Mouse (Mus musculus) kidney, adult 9 months (tissue): ENCODE measurements around the gene Nudt2.

Experiments
- DNase-seq: peaks from one replicate; pipeline ENCODE4 v3.0.0; 2022

Gene Nudt2

DNA sequence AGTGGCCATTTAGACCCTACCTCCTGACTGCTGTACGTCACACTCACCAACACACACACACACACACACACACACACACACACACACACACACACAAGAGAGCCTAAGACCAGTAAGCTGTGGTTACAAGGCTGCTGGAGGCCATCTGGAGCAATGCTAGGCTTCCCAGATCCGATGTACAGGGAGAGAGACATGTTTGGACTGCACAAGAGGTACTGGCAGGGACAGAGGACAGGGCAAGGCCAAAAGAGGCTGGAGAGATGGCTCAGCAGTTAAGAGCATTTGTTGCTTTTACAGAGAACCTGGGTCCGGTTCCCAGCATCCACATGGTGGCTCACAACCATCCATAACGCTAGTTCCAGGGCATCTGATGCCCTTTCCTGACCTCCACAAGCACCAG, 30.1 kb downstream of the Nudt2 start:
- no peak for DNase-seq

DNA sequence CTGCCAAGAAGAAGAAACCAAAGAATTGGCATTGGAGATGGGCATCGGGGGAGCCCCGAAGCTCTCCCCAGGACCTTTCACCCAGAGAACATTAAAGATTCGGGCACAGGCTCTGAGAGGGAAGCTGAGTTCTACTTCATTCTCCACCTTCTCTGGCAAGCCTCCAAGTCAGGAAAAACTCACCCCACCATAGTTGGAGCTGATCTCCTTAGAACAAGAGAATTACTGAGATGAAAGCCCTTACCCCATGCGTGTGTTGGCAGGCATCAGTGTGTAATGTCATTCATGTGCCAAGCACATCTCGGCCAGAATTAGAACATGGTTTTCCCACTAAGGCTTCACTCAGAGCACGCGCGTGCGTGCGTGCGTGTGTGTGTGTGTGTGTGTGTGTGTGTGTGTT, 30.9 kb downstream of the Nudt2 start:
- peak; percentile 33 for DNase-seq

DNA sequence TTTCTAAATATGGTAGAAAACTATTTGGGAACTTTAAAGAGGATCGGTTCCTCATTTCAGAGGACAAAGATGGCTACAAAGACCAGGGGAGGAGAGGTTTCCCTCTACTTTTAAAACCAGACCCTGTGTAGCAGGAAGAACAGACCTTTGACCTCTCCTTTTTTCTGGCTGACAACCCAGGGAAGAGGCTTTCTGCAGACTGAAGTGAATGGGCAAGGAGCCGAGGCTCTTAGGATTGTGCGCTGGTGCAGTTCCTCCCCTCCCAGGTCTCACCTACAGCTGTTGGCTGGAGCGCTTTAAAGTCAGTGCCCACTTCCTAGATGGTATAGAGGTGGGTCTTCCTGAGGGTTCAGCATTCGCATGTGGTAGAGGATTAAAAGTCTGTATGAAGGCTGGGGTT, 32.1 kb downstream of the Nudt2 start:
- DNase-seq, result peak; percentile 86

DNA sequence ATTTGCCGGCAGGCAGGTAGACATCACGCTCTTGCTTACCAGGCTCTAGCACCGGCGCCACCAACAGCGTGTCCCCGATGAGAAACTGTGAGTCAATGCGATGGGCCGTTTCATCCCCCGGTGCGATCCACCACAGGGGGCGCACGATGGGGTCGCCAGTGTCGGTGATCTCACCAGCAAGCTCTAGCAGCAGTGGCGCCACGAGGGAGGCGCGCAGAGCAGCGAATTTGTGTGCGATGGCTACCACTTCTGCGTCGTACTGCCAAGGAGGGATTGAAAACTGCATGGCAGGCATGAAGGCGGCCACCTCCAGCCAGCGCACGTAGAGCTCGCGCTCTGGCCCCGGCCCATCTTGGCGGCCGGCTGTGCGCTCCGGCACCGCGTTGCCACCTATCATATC, 32.6 kb downstream of the Nudt2 start:
- DNase-seq, result no peak

DNA sequence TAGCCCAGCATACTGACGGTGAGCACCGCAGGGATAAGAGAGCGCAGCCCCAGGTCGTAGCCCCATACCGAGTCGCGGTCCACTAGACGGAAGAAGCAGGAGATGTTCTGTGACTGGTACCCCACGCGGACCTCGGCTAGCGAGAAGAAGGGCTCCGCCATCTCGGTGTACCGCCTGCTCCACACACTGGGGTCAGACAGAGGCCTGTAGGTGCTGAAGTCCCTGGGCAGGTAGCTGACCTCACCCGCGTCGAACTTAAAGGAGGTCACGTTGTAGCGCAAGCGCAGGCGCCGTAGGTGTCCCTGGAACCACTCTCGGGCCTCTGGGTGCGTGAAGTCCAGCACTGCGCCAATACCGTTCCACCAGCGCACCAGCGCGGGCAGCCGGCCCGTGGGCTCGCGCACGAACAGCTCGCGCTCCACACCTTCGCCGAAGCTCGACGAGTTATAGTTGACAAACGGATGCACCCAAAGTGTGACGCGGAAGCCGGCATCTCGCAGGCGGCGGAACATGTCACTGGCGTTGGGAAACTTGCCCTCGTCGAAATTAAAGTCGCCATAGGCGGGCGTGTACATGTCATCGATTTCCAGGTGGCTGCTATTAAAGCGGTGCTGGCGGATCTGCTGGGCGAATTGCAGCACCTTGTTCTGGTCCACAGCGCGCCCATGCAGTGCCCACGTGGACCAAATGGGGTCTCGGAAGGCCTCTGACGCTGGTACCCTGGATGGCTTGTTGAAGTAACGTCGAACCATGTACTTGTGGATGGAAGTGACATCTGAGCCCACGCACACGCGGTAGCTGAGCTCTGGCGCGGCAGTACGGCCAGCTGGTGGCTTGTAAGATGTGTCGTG, 33.3 kb downstream of the Nudt2 start:
- DNase-seq, result no peak

DNA sequence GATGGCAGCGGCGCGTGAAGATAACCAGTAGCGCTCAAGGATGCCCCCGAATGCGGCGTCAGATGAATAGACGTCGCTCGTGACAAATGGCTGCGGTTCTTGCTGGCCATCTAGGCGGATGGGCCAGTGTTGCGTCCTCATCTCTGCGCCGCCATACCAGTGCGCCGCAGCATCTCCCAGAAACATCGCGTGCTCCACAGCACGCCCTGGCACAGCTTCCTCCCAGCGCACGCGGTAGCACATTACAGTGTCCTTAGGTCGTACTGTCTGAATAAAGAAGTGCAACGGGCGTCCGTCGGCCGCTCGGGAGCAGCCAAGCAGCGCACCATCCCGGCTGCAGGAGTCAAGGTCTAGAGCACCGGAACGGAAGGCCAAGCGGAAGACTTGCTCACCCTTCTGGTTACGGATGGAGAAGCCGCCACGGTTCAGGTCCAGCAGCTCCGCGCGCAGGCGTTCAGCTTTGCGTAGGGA, 34.0 kb downstream of the Nudt2 start:
- DNase-seq, result peak; percentile 90

DNA sequence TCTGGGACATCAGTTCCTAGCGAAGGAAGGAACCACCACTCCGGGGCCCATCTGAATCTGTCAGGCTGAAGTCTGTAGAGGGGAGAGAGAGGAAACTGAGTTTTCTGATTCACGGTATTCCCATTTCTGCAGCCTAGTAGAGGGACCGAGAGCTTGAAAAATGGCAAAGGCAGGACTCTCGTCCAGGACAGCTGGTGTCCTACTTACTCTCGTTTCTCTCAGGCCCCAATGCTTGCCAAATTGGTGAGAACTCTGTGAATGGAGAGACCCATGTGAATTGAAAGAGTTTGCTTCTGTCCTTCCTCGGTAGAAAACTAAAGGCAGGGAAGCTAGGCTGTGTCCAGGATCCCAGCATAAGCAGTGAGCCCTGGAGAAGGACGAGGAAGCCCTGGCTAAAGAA, 34.7 kb downstream of the Nudt2 start:
- no peak for DNase-seq

DNA sequence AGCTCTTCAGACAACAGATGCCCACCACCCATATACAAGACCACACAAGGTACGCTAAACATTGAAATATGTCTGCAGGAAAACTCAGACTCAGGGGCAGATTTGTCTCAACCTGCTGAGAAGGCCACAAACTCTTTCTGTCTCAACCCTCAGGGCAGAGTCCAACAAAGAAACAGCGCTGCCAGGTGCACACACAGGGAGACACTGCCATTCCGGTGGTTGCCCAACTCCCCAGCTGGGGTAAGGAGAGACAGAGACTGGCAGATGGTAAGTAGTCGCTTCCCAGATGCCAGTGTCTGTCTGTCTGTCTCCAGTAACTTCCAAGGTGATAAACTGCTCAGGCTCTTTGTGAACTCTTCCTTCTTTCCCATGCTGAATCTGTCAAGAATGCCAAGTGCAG, 35.8 kb downstream of the Nudt2 start:
- DNase-seq, result peak; percentile 85

DNA sequence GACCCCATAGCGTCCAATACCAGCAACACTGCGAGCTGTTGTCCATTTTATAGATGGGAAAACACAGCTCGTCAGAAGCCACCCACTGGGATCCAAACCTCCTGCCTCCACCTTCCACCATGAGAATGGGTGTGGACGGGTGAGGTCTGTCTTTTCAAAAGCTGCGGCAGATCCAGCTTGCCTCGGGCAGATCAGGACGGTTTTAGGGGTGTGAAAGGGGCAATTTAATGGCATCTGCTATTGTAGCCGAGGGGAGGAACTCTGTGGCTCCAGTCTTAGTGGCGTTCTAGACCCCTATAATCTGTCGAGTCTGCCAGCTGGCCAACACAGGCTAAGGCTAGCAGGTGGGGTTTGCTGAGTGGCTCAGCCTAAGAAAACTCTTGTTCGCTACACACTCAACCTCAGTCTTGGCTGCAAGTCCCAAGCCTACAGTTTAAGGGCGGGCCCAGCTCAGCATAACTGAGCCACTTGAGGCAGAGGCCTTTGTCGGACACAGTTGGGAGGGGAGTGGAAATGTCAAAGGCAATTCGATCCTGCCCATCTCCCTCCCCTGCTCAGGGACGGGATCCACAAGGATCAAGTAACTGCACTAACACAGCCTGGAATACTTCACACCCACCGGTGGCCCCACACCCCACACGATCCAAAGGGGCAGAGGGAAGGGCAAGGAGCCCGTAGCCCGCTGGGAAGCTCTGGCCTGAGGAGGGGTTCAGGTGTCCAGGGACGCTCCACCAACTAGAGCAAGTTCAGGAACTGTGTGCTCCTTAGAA, 37.4 kb downstream of the Nudt2 start:
- no peak for DNase-seq

DNA sequence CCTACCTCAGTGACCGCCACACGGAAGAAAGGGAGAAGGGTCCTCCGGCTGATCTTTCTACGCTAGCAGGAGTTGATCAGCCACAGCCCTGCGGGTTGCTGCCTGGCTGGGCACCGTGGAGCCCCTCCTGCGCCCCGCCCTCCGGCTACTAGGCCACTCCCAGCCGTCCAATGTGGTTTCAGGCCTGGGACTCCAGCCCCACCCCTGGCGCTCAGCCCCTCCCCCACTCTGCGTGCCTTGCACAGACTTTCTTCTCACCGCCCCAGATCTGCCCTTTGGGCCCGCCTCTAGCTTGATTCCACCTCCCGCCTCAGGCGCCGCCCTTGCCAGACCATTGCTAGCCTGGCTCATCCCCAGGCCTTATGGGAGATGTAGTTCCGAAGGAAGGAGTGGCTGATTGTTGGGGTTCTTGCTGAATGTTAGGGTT, 38.0 kb downstream of the Nudt2 start, which contains the start of gene AI464131:
AI464131 (minus strand) TSS at position 91 of the 427 bp plus-strand sequence.
- DNase-seq, result peak; percentile 99

DNA sequence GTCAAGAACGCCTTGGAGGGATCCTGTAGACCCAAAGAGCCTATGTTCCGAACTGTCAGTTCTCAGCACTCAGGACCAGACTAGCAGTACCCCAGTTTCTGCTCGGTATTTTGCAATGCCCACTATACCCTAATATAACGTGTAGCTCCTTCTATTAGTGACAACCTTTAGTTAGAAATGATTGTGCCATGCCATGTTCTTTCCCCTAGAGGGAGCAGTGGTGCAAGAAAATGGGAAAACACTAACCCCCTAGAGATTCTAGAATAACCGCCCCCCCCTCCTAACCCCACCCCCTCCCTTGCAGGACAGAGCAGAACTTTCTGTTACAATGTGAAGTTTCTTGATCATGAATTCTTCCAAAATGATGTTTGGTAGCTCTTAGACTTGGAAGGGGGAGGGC, 39.4 kb downstream of the Nudt2 start:
- DNase-seq, result no peak

DNA sequence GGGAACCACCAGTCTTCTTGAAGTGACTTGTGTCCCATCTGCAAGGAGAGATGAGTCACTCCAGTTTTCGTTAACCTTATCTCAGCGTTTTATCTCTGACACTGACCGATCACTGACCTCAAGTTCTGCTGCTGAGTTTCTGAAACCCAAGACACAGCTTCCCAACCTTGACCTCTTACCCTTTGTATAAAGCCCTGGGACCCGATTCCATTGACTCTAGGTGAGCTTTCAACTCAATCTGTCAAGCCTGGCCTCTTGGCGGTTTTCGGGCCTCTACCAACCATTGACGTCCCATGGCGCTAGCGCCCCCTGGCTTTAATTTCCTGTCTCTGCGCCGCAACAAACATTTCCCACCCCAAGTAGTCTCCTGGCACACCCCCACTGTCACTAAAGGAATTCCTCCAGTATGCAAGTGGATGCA, 40.2 kb downstream of the Nudt2 start:
- peak; percentile 60 for DNase-seq

DNA sequence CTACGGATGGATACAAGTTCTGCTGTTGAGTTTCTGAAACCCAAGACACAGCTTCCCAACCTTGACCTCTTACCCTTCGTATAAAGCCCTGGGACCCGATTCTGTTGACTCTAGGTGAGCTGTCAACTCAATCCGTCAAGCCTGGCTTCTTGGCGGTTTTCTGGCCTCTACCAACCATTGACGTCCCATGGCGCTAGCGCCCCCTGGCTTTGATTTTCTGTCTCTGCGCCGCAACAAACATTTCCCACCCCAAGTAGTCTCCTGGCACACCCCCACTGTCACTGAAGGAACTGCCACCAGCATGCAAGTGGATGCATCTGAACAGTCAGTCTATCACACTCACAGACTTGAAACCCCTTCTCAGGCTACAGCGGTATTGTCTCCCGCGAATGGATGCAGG, 41.2 kb downstream of the Nudt2 start:
- peak; percentile 80 for DNase-seq

DNA sequence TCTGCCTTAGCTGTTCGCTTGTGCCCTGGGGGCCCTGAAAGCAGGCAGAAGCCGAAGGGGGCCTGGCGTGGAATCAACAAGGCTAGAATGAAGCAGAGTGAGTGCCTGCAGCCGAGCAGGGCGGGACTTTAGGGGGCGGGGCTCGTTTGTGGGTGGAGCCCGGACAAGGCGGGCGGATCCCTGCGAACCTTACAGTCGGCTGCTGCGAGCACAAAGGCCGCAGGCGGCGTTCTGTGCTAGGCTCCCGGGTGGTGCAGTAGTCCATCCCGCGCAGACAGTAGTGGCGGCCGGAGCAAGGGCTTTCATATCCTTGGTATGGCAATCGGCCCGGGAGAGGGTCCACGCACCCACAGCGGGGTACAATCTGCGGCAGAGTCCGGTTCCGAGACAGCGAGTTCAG, 42.0 kb downstream of the Nudt2 start:
- DNase-seq, result peak; percentile 92

DNA sequence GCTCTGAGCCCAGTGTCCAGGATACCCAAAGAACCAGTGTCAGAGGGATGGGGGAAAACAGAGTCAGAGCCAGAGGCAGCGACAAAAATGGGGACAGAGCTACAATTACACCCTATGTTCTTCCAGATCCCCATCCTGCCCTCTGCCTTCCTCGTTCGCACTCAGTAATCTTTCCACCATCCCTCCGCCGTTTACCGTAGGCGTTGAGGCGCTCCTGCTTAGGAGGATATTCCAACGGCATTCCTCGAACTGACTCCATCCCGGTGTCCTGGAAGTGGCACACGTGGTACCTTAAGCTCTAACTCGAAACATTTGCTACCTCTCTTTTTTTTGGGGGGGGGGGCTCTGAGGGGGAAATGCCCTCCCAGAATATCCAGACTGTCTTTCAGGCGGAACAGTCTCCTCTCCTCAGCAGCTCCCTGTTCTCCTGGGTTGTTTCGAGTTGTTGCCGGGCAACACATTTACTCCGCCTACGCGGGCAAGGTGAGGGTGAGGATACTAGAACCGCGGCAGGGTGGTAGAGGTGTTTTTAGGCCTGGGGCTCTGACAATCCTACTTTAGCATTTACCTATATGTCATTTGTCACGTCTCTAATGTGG, 42.5 kb downstream of the Nudt2 start:
- no peak for DNase-seq

DNA sequence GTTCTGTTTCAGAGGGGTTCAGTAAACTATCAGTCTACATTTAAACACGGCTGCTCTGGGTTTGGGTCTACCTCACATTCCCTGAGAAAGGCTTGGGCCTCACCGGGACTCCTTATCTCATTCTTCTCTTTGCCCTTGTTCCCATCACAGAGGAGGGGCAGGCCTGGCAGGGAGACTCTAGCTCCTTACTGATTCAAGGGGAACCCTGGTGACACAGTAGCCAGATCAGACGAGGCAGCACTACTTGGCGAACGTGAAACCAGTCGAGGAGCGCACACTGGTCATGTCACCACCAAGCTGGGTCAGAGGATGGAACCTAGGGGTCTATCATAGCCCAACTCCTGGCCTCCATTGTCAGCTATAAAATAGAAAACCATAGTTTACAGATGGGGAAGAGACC, 43.0 kb downstream of the Nudt2 start:
- DNase-seq, result no peak

DNA sequence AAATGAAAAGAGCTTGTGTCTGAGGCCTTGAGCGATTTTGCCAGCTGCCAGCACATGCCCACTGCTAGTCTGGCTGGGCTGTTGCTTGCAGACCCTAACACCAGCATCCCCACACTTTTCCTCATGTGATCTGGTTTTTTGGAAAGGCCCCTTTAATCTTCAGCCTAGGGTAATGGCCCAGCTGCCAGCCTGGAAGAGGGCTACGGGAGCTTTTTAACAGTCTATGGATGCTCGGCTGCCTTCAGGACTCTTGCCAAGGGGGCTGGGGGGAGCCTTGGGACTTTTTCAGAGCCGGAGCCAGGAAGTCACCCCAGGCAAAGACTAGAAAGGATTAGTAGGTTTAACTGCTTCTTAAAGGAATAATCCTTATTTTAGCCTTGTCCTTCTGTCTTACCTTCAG, 48.4 kb downstream of the Nudt2 start:
- no peak for DNase-seq

DNA sequence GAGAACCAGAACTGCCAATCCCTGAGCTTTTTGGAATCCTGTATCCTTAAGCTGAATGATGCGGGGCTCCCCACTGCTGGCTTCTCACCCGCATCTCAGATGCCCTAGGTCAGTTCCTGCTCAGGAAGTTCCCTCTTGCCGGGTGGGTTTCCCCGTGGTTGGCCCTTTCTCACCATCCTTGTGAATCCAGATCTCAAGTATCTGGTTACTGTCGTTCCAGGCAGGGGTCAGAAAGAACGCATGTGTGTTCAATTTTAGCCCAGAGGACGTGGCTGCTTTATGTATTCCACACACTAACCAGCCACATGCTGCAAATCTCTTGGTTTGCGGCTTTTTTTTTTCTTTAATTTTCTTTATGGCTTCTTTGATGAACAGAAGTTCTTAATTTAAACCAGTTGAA, 48.8 kb downstream of the Nudt2 start:
- no peak for DNase-seq

DNA sequence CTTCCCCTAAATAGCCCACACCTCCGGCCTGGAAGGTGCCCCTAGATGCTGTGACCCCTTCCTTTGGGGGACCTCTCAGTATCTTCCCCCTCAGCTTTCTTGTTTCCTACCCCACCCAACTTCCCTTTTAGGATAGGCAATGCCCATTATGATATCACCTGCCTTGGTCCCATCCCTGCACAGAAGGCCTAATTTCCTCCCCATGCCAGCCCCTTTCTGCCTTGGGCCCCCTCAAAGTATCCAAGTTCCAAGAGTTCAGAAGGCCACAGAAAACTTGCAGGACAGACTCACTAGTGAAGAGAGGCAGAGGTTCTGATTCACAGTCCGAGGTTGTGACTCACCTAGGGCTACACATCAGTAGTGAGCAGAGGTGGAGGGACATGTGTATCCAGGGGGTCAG, 52.3 kb downstream of the Nudt2 start, which contains the start of gene 1110017D15Rik:
1110017D15Rik (minus strand) TSS at position 101 of the 400 bp plus-strand sequence.
- DNase-seq, result no peak

DNA sequence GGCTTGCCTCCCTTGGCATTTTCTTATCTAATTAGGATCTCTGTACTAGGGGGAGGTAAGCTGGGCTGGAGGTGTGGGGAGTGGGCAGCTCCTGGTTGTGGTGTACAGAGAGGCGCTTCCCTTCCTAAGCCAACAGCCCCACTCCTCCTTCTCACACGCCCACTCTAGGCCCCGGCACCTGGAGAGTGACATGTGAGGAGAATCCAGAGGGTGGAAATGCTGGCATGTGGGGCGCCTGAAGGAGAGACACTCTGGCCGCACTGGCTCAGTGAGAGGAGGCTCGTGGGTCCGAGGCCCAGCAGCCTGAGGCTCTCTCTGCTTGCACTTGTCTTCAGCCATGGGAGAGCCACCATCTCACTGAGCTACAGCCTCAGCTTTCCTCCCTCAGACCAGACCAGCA, 53.4 kb downstream of the Nudt2 start:
- DNase-seq, result no peak

DNA sequence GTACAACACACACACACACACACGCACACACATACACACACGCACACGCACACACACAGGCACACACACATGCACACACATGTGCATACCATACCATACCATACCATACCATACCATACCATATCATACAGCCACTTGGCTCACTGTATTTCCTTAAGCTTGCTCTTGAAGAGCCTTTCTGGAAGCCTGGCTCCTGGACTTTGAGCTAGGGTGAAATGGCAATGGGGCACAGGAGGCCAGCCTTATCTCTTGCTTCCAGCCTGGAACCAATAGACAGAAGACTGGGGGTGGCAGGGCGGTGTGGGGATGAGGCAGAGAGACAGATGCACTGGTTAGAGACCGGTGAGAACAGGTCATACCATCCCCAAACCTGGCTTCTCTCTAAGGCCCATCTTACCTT, 54.2 kb downstream of the Nudt2 start:
- DNase-seq, result no peak

DNA sequence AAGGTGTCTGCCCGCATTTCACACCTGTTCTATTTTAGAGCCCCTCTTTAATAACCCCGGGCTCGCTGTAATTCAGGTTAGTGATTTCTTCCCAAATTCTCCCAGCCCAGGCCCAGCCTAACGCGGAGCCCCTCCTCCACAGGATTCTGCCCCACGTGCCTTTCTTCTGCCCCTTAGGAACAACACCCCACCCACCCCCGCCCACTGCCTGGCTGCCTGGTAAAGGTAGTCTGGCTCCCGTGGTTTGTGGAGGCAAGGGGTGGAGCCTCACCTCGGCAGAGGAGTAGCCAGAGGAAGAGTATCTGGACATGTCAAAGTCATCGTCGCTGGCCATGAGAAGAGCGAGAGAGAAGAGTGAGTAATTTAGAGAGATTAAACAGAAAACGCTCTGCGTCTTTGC, 55.7 kb downstream of the Nudt2 start:
- DNase-seq, result no peak

DNA sequence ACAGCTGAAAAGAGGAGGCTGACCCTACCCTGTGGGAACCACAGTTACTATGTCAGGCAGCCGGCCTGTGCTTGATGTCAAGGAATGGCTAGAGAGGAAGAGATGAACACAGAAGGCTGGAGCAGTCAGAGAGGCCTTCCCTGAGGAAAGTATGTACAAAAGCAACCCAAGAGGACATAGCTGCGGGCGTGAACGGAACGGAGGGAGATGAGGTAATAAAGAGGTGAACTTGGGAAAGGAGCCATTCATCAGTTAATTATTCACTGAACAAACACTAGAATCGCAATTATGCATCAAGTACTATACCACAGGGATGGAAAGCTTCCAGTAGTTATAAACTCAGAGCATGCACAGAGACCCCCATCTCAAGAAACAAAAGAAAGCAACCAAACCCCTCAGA, 57.2 kb downstream of the Nudt2 start:
- no peak for DNase-seq

DNA sequence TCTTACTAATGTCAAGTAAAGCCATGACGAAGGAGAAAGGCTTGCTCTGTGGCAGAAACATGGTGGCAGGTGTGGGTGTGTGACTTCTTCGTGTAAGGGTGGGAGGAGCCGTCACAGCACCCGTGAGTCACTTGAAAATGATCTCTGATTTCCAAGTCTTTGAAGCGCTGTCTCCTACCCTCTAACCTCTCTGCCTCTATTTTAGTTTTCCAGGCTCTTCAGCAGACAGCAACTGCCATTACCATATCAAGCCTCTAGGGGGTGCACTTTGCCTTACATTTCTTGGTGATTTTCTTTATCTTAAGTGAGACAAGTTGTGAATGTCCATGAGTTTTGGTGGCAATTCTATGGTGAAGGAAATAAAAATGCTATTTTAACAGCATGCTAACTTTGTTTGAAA, 57.8 kb downstream of the Nudt2 start:
- DNase-seq, result peak; percentile 64
